Mouse (Mus musculus): ENCODE results near the gene Slc25a39. TPM values are rescaled to one million over a fixed set of nuclear protein-coding genes. Genes with fewer than 3 reads are reported as not detected.

Gene Slc25a39
- polyA plus RNA-seq, 1 experiment from 2014 or later, result 283 TPM

GRCm38 (mm10) chr11:102432896-102433295, 25.1 kb upstream of the Slc25a39 start:
- H3K4me2 ChIP-seq, result peak overlapping the region; percentile 5
- H3K27me3 ChIP-seq (replicated peaks; ENCODE audit: control insufficient read depth, insufficient read depth, low read length), result peaks cover 10% of the 10 kb centered on the region
- no peak overlapping the region for H3K4me3 ChIP-seq (ENCODE audit: low read depth, low read length)
- no peaks in the 10 kb centered on the region for H3K9me3 ChIP-seq (ENCODE audit: control insufficient read depth, low read length)
- no peak overlapping the region for H3K9ac ChIP-seq (ENCODE audit: low read depth, low read length)
- no peak for ATAC-seq (replicated peaks; ENCODE audit: low FRiP score)
- WGBS, result 88% methylated on average over 6 of the region's 6 CpGs
- DNase-seq (ENCODE audit: low spot score), result no peak
- H3K27ac ChIP-seq (ENCODE audit: low read depth, low read length), result no peak overlapping the region
- peaks cover 3% of the 10 kb centered on the region; the same call in 1 of the 2 replicates for H3K36me3 ChIP-seq (ENCODE audit: control insufficient read depth, insufficient read depth, low read length)
- H3K4me1 ChIP-seq (replicated peaks; ENCODE audit: control insufficient read depth, insufficient read depth, low read length), result peaks cover 19% of the 10 kb centered on the region

- peaks cover 13% of the 10 kb centered on the region for H3K4me1 ChIP-seq (replicated peaks; ENCODE audit: control insufficient read depth, insufficient read depth, low read length)
- peaks cover 4% of the 10 kb centered on the region for H3K27me3 ChIP-seq (replicated peaks; ENCODE audit: control insufficient read depth, insufficient read depth, low read length)
- H3K9ac ChIP-seq (ENCODE audit: low read depth, low read length), result no peak overlapping the region
- H3K36me3 ChIP-seq (ENCODE audit: control insufficient read depth, insufficient read depth, low read length), result peaks cover 3% of the 10 kb centered on the region; the same call in 1 of the 2 replicates
- H3K4me2 ChIP-seq, result peak overlapping the region; percentile 32
- ATAC-seq (replicated peaks; ENCODE audit: low FRiP score) (no peak), DNase-seq (ENCODE audit: low spot score) (no peak)
- H3K27ac ChIP-seq (ENCODE audit: low read depth, low read length), result no peak overlapping the region
- H3K9me3 ChIP-seq (ENCODE audit: control insufficient read depth, low read length), result no peaks in the 10 kb centered on the region
- WGBS, result 39% methylated on average over 16 of the region's 16 CpGs
- peak overlapping the region; percentile 2; the same call in 1 of the 2 replicates for H3K4me3 ChIP-seq (ENCODE audit: low read depth, low read length)
Observed at GRCm38 (mm10) chr11:102432115-102432843, 24.5 kb upstream of the Slc25a39 start.

GRCm38 (mm10) chr11:102431728-102432114, 24.0 kb upstream of the Slc25a39 start:
- Histone ChIP-seq H3K4me1 (replicated peaks; ENCODE audit: control insufficient read depth, insufficient read depth, low read length) (peaks cover 10% of the 10 kb centered on the region), H3K27ac (ENCODE audit: low read depth, low read length) (no peak overlapping the region), H3K27me3 (replicated peaks; ENCODE audit: control insufficient read depth, insufficient read depth, low read length) (no peaks in the 10 kb centered on the region), H3K4me2 (peak overlapping the region; percentile 32), H3K4me3 (ENCODE audit: low read depth, low read length) (no peak overlapping the region), H3K36me3 (ENCODE audit: control insufficient read depth, insufficient read depth, low read length) (peaks cover 3% of the 10 kb centered on the region; the same call in 1 of the 2 replicates), H3K9me3 (ENCODE audit: control insufficient read depth, low read length) (no peaks in the 10 kb centered on the region), H3K9ac (ENCODE audit: low read depth, low read length) (no peak overlapping the region)
- no peak for DNase-seq (ENCODE audit: low spot score)
- no peak for ATAC-seq (replicated peaks; ENCODE audit: low FRiP score)
- WGBS, result 82% methylated on average over 3 of the region's 3 CpGs

DNA sequence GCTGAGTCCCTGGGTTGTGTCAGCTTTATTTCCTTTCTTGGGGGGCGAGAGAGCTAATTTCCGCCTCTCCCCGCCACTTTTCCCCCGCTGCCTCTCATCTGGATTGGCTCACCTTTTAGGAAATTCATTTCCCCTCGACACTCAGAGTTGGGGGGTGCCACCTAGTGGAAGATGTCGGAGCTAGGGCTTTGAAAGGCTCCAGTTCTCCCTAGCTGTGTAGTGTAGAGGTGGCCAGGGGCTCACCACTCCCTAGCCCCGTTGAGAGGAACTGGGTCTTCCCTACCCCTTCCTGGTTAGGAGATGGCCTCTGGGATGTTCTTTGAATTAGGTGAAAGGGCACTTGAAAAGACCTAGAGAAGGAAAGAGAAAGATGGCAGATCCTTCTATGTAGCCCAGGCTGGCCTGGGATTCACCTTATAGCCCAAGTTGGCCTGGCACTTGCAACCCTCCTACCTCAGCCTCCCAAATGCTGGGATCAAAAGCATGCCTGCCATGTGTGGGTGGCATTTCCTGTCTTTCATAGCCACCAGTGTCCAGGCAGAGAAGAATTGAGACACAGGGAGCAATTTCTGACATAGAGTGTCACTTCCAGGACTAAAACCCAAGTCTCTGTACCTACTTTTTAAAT, 23.4 kb upstream of the Slc25a39 start:
- H3K36me3 ChIP-seq (ENCODE audit: control insufficient read depth, insufficient read depth, low read length), result peaks cover 3% of the 10 kb centered on the region; the same call in 1 of the 2 replicates
- peaks cover 10% of the 10 kb centered on the region for H3K4me1 ChIP-seq (replicated peaks; ENCODE audit: control insufficient read depth, insufficient read depth, low read length)
- DNase-seq (ENCODE audit: low spot score) (peak; percentile 78), ATAC-seq (replicated peaks; ENCODE audit: low FRiP score) (0 out of 2 replicates have a peak, but pooled peaks have one; percentile 47)
- H3K9me3 ChIP-seq (ENCODE audit: control insufficient read depth, low read length), result no peaks in the 10 kb centered on the region
- 2% methylated on average over 7 of the region's 7 CpGs for WGBS
- peak overlapping the region; percentile 73 for H3K9ac ChIP-seq (ENCODE audit: low read depth, low read length)
- H3K27me3 ChIP-seq (replicated peaks; ENCODE audit: control insufficient read depth, insufficient read depth, low read length), result no peaks in the 10 kb centered on the region
- peak overlapping the region; percentile 97 for H3K4me2 ChIP-seq
- peak overlapping the region; percentile 63 for H3K4me3 ChIP-seq (ENCODE audit: low read depth, low read length)
- peak overlapping the region; percentile 53 for H3K27ac ChIP-seq (ENCODE audit: low read depth, low read length)

GRCm38 (mm10) chr11:102430121-102431017, 22.6 kb upstream of the Slc25a39 start, which contains the start of gene Grn:
Grn (plus strand) TSS chr11:102430315.
- DNase-seq (ENCODE audit: low spot score), result peak; percentile 81
- Histone ChIP-seq H3K4me1 (replicated peaks; ENCODE audit: control insufficient read depth, insufficient read depth, low read length) (peaks cover 10% of the 10 kb centered on the region), H3K4me2 (peak within 1 kb of the TSS; percentile 97), H3K36me3 (ENCODE audit: control insufficient read depth, insufficient read depth, low read length) (peaks cover 3% of the 10 kb centered on the region; the same call in 1 of the 2 replicates), H3K4me3 (ENCODE audit: low read depth, low read length) (peak within 1 kb of the TSS; percentile 63), H3K9me3 (ENCODE audit: control insufficient read depth, low read length) (no peaks in the 10 kb centered on the region), H3K27ac (ENCODE audit: low read depth, low read length) (peak within 1 kb of the TSS; percentile 53), H3K27me3 (replicated peaks; ENCODE audit: control insufficient read depth, insufficient read depth, low read length) (no peaks in the 10 kb centered on the region), H3K9ac (ENCODE audit: low read depth, low read length) (peak within 1 kb of the TSS; percentile 73)
- peak; percentile 85 for ATAC-seq (replicated peaks; ENCODE audit: low FRiP score)
- WGBS, result 0% methylated on average over 29 of the region's 29 CpGs

DNA sequence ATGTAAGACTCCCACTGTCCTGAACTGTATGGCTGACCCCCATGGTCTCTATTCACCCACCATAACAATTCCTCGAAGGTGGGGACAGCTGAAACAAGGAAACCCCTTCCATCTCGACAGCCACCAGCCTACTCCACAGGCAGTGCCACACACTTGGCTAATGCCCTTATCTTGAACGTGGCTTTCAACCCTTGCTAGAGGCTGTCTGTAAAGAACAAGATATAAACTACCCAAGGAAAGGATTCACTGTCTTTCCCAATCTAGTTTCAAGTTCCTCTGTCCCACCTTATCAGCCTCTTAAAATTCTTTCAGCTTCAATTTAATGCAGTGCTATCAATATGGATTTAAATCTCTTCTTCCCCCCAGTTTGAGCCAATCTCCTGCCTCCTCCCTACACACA, 21.8 kb upstream of the Slc25a39 start:
- Histone ChIP-seq H3K4me3 (ENCODE audit: low read depth, low read length) (peak overlapping the region; percentile 63), H3K27me3 (replicated peaks; ENCODE audit: control insufficient read depth, insufficient read depth, low read length) (no peaks in the 10 kb centered on the region), H3K36me3 (ENCODE audit: control insufficient read depth, insufficient read depth, low read length) (no peaks in the 10 kb centered on the region), H3K9me3 (ENCODE audit: control insufficient read depth, low read length) (no peaks in the 10 kb centered on the region), H3K4me1 (replicated peaks; ENCODE audit: control insufficient read depth, insufficient read depth, low read length) (peaks cover 10% of the 10 kb centered on the region), H3K9ac (ENCODE audit: low read depth, low read length) (peak overlapping the region; percentile 43), H3K4me2 (peak overlapping the region; percentile 97), H3K27ac (ENCODE audit: low read depth, low read length) (no peak overlapping the region)
- DNase-seq (ENCODE audit: low spot score), result no peak
- 24% methylated on average over 3 of the region's 3 CpGs for WGBS
- no peak for ATAC-seq (replicated peaks; ENCODE audit: low FRiP score)

DNA sequence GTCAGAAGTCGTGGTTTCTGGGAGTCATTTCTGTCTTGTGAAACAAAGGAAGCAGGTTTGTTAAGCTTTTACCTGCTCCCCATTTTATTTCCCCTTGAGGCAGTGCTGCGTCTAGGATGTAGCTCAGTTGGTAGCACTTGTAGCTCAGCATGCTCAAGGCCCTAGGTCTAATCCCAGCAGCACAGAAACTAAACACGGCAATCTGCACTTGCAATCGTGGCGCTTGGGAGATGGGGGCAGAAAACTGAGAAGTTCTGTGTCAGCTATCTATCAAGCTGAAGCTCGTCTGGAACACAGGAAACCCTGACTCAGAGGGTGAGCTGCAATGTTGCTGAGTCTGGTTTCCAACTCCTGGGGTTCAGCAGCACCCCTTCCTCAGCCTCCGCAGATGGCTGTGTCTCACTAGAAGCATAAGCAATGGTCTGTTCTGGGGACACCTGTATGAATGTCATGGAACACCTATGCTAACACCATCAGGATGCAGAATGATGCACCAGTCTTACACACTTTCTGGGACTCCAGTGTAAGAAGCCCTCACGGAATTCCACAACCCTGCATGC, 21.3 kb upstream of the Slc25a39 start:
- peaks cover 10% of the 10 kb centered on the region for H3K4me1 ChIP-seq (replicated peaks; ENCODE audit: control insufficient read depth, insufficient read depth, low read length)
- DNase-seq (ENCODE audit: low spot score), result no peak
- H3K27me3 ChIP-seq (replicated peaks; ENCODE audit: control insufficient read depth, insufficient read depth, low read length), result no peaks in the 10 kb centered on the region
- 46% methylated on average over 8 of the region's 8 CpGs for WGBS
- no peaks in the 10 kb centered on the region for H3K9me3 ChIP-seq (ENCODE audit: control insufficient read depth, low read length)
- H3K4me2 ChIP-seq, result peak overlapping the region; percentile 97
- H3K4me3 ChIP-seq (ENCODE audit: low read depth, low read length), result no peak overlapping the region
- no peak overlapping the region for H3K9ac ChIP-seq (ENCODE audit: low read depth, low read length)
- H3K27ac ChIP-seq (ENCODE audit: low read depth, low read length), result no peak overlapping the region
- ATAC-seq (replicated peaks; ENCODE audit: low FRiP score), result no peak
- H3K36me3 ChIP-seq (ENCODE audit: control insufficient read depth, insufficient read depth, low read length), result no peaks in the 10 kb centered on the region

All from liver, embryonic 11.5 days (tissue).